Mouse (Mus musculus) stomach, postnatal 0 days (tissue): ENCODE results near the gene Cryga.

Source experiments
- CTCF ChIP-seq: IDR thresholded peaks from 2 replicates; pipeline ENCODE4 v1.5.1; 2016; ENCODE audit warnings: antibody characterized with exemption, low read depth, mild to moderate bottlenecking, moderate library complexity
- EP300 ChIP-seq: optimal IDR thresholded peaks from 2 replicates; pipeline ENCODE3; 2016; ENCODE audit warnings: antibody characterized with exemption

DNA sequence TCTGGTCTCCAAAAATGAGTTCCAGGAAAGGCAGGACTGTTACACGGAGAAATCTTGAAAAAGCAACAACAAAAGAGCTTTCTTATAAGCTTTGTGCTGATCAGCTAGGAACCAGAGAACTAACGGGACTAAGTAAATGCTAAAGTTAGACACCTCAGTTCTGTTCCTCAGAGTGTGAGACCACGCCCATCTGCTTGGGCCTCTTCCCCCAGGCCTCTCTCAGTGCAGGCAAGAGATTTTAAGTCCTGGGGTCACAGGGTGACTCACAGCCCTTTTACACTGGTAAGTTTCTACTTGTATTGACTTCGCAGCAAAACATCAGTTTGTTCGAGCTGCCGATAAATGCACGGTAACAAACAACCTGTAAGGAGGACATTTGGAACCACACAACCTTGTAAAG is 51.5 kb downstream of the Cryga start:
- TF ChIP-seq CTCF (no peak), EP300 (no peak)
